In genomic region chrX:169299579-169299978, GRCm38 (mm10) we compare ENCODE assay signal across 8 mouse cellular contexts. TPM values are rescaled to one million over a fixed set of nuclear protein-coding genes. Genes with fewer than 3 reads are reported as not detected.
DNase-seq lines count a peak whose midpoint lies in the region; ATAC-seq and TF ChIP-seq lines count a peak whose summit lies in the region.
"Had no signal": no experiment of that assay in that cellular context is flagged by ENCODE, and none has a peak within 500 bp of the region (broad histone marks: within the 10 kb centered on the region; RNA-seq: fewer than 3 reads in every experiment).

No protein-coding gene starts in this region.

- H3K4me2 ChIP-seq in intestine, postnatal 0 days (replicated peaks; ENCODE audit: low read depth), result no peak overlapping the region
- H3K4me2 ChIP-seq in intestine, embryonic 16.5 days (ENCODE audit: low read depth, low read length), result no peak overlapping the region
- H3K4me2 ChIP-seq in limb, embryonic 14.5 days (replicated peaks; ENCODE audit: low read depth, low read length, severe bottlenecking), result no peak overlapping the region

- TF ChIP-seq POLR2A in MEL (IDR thresholded peaks at IDR 0.05; ENCODE audit: control insufficient read depth in 1 of 2, insufficient read depth in 1 of 2, low read depth in 1 of 2, low read length in 2 of 2, poor library complexity in 1 of 2), result no peak
- no peak for TF ChIP-seq POLR2A in limb, embryonic 14.5 days (IDR thresholded peaks at IDR 0.05; ENCODE audit: borderline replicate concordance, extremely low read depth, insufficient read depth, insufficient read length)

- H3K79me2 ChIP-seq in MEL (ENCODE audit: control insufficient read depth, insufficient read depth, low read length, poor library complexity), result no peaks in the 10 kb centered on the region

- no peak overlapping the region for H3K4me3 ChIP-seq in intestine, postnatal 0 days (ENCODE audit: low read depth, low read length)
- no peak overlapping the region for H3K4me3 ChIP-seq in intestine, embryonic 16.5 days (ENCODE audit: low read length)
- no peak overlapping the region for H3K4me3 ChIP-seq in MEL (ENCODE audit: control insufficient read depth in 1 of 2, insufficient read depth in 1 of 2, low read depth in 2 of 2, low read length in 2 of 2)
- H3K4me3 ChIP-seq in limb, embryonic 14.5 days (replicated peaks; ENCODE audit: low read length), result no peak overlapping the region
- H3K4me3 ChIP-seq: myocyte had no signal

- no peaks in the 10 kb centered on the region for H3K36me3 ChIP-seq in intestine, postnatal 0 days (ENCODE audit: control insufficient read depth, insufficient read depth)
- no peaks in the 10 kb centered on the region for H3K36me3 ChIP-seq in intestine, embryonic 16.5 days (ENCODE audit: control insufficient read depth, insufficient read depth, low read length)
- H3K36me3 ChIP-seq in MEL (ENCODE audit: control insufficient read depth in 1 of 2, insufficient read depth in 2 of 2, low read length in 2 of 2), result peaks cover 0 to 3% of the 10 kb centered on the region in 2 experiments; a peak in 3 of 4 replicates
- no peaks in the 10 kb centered on the region for H3K36me3 ChIP-seq in limb, embryonic 14.5 days (ENCODE audit: control insufficient read depth, insufficient read depth, low read length)

- no peak overlapping the region for H3K27ac ChIP-seq in intestine, postnatal 0 days (ENCODE audit: low read depth, low read length)
- H3K27ac ChIP-seq in intestine, embryonic 16.5 days (ENCODE audit: low read length), result no peak overlapping the region
- no peak overlapping the region for H3K27ac ChIP-seq in MEL (ENCODE audit: control insufficient read depth, low read depth, low read length)
- no peak overlapping the region for H3K27ac ChIP-seq in limb, embryonic 14.5 days (replicated peaks; ENCODE audit: low read depth, low read length)

- no peak for ATAC-seq in intestine, postnatal 0 days
- ATAC-seq in intestine, embryonic 16.5 days, result no peak
- ATAC-seq in limb, embryonic 14.5 days (ENCODE audit: low FRiP score, low read depth), result no peak

- no peaks in the 10 kb centered on the region for H3K9me3 ChIP-seq in intestine, postnatal 0 days (ENCODE audit: control insufficient read depth)
- H3K9me3 ChIP-seq in intestine, embryonic 16.5 days (ENCODE audit: control insufficient read depth, low read length), result no peaks in the 10 kb centered on the region
- no peaks in the 10 kb centered on the region for H3K9me3 ChIP-seq in MEL (replicated peaks; ENCODE audit: insufficient read depth, low read length)
- no peaks in the 10 kb centered on the region for H3K9me3 ChIP-seq in limb, embryonic 14.5 days (ENCODE audit: control insufficient read depth, low read length)

- DNase-seq in 3T3-L1 (ENCODE audit: low read depth, low spot score), result peak; percentile 71
- DNase-seq in MEL (ENCODE audit: low read depth, low spot score), result peak; percentile 71
- DNase-seq in limb, embryonic 14.5 days (ENCODE audit: low spot score), result peak; percentile 68
- DNase-seq in spleen, adult 18-20 months, result no peak
- DNase-seq in cerebellum, postnatal 4 days (ENCODE audit: low spot score in 2 of 2), result no peak

- H3K4me1 ChIP-seq in intestine, postnatal 0 days (replicated peaks; ENCODE audit: control insufficient read depth, insufficient read depth, low read length), result no peaks in the 10 kb centered on the region
- H3K4me1 ChIP-seq in intestine, embryonic 16.5 days (ENCODE audit: control insufficient read depth, insufficient read depth, low read length), result no peaks in the 10 kb centered on the region
- H3K4me1 ChIP-seq in MEL (ENCODE audit: control insufficient read depth in 1 of 2, insufficient read depth in 2 of 2, low read length in 2 of 2), result peaks cover 0 to 2% of the 10 kb centered on the region in 2 experiments; a peak in 2 of 4 replicates
- H3K4me1 ChIP-seq in limb, embryonic 14.5 days (ENCODE audit: control insufficient read depth, insufficient read depth, low read length), result no peaks in the 10 kb centered on the region

- TF ChIP-seq RAD21 in MEL (IDR thresholded peaks at IDR 0.05; ENCODE audit: low read depth, low read length), result peak; percentile 98

- H3K27me3 ChIP-seq in intestine, postnatal 0 days (replicated peaks; ENCODE audit: control insufficient read depth, insufficient read depth, low read length), result no peaks in the 10 kb centered on the region
- no peaks in the 10 kb centered on the region for H3K27me3 ChIP-seq in intestine, embryonic 16.5 days (replicated peaks; ENCODE audit: control insufficient read depth, insufficient read depth, low read length)
- no peaks in the 10 kb centered on the region for H3K27me3 ChIP-seq in MEL (ENCODE audit: control insufficient read depth in 1 of 2, insufficient read depth in 2 of 2, low read length in 2 of 2)
- no peaks in the 10 kb centered on the region for H3K27me3 ChIP-seq in limb, embryonic 14.5 days (ENCODE audit: control insufficient read depth, insufficient read depth, low read length)

- peak; percentile 74 for TF ChIP-seq CTCF in intestine, postnatal 0 days (IDR thresholded peaks at IDR 0.05; ENCODE audit: low read depth)
- peak; percentile 35 to 94 (median 52) for TF ChIP-seq CTCF in MEL (IDR thresholded peaks at IDR 0.05 in 2 of 3, conservative IDR thresholded peaks at IDR 0.05 in 1 of 3; ENCODE audit: control insufficient read depth in 1 of 3, insufficient read depth in 1 of 3, low read depth in 2 of 3, low read length in 3 of 3, poor library complexity in 1 of 3, severe bottlenecking in 1 of 3)

- WGBS in intestine, postnatal 0 days, result 66% methylated on average over 4 of the region's 4 CpGs
- WGBS in intestine, embryonic 16.5 days, result 69% methylated on average over 4 of the region's 4 CpGs
- WGBS in limb, embryonic 14.5 days, result 67% methylated on average over 4 of the region's 4 CpGs

- no peak for TF ChIP-seq EP300 in MEL (IDR thresholded peaks at IDR 0.05; ENCODE audit: low read depth in 1 of 2, low read length in 2 of 2)

- no peak overlapping the region for H3K9ac ChIP-seq in intestine, postnatal 0 days (ENCODE audit: low read depth, low read length)
- H3K9ac ChIP-seq in intestine, embryonic 16.5 days (ENCODE audit: low read depth, low read length), result no peak overlapping the region
- H3K9ac ChIP-seq in MEL (ENCODE audit: control insufficient read depth, low read depth, low read length, poor library complexity, severe bottlenecking), result no peak overlapping the region
- H3K9ac ChIP-seq in limb, embryonic 14.5 days (ENCODE audit: low read depth, low read length, severe bottlenecking), result no peak overlapping the region

TF ChIP-seq in MEL, 35 proteins besides CTCF, POLR2A, EP300 and RAD21:
- TF ChIP-seq POLR2AphosphoS2 (IDR thresholded peaks at IDR 0.05; ENCODE audit: low read length) (no peak), POLR2AphosphoS5 (IDR thresholded peaks at IDR 0.05; ENCODE audit: borderline replicate concordance, low read depth, low read length) (no peak), MYC (IDR thresholded peaks at IDR 0.05; ENCODE audit: low read depth, low read length) (peak; percentile 58; the same call in 1 of the 2 replicates), MAX (IDR thresholded peaks at IDR 0.05; ENCODE audit: low read length) (no peak), USF2 (IDR thresholded peaks at IDR 0.05; ENCODE audit: borderline replicate concordance in 1 of 2, insufficient read depth in 1 of 2, low read depth in 1 of 2, low read length in 2 of 2) (no peak), BHLHE40 (IDR thresholded peaks at IDR 0.05; ENCODE audit: borderline replicate concordance, low read depth, low read length) (no peak), TAL1 (IDR thresholded peaks at IDR 0.05; ENCODE audit: low read length) (no peak), ZC3H11A (IDR thresholded peaks at IDR 0.05; ENCODE audit: low read depth, low read length) (peak; percentile 99), SMC3 (IDR thresholded peaks at IDR 0.05; ENCODE audit: low read depth, low read length) (peak; percentile 99), SIN3A (IDR thresholded peaks at IDR 0.05; ENCODE audit: low read length) (peak; percentile 59), MAFK (IDR thresholded peaks at IDR 0.05; ENCODE audit: borderline replicate concordance, low read depth, low read length) (no peak)
TF ChIP-seq in MEL: peak in this region for 4.

RNA-seq across cellular contexts. Expression of gene Hccs, which starts 20.6 kb away (rescaled TPM):
- polyA plus RNA-seq in intestine, postnatal 0 days (2015; fragmentation: Nextera tagmentation; extraction: Ambion mirVana), result 37.0 and 39.9 TPM in 2 replicates
- 27.7 and 30.3 TPM in 2 replicates for polyA plus RNA-seq in intestine, embryonic 16.5 days (2015; fragmentation: Nextera tagmentation; extraction: Ambion mirVana)
- total RNA-seq in MEL (2012; rRNA removed), result 70.5 and 78.1 TPM in 2 replicates
- polyA plus RNA-seq in MEL (2012; ENCODE audit: insufficient read depth in 1 of 2, insufficient read length in 2 of 2, low read depth in 1 of 2, low replicate concordance in 2 of 2, missing spikeins in 1 of 2), result 10 to 100 TPM in 1 of 2 experiments, not detected in 1; 67.0 TPM
- polyA plus RNA-seq in limb, embryonic 14.5 days (2012; rRNA removed), result 21.4 and 21.7 TPM in 2 replicates
- 30.9 and 33.4 TPM in 2 replicates for polyA plus RNA-seq in limb, embryonic 14.5 days (2014; fragmentation: Nextera tagmentation; extraction: Ambion mirVana)

Comparison
In these comparisons a context has a peak if more than half of its experiments do, and no peak if none do; other contexts are left out.
1. DNase-seq: peak in 3T3-L1 (single experiment), MEL (single experiment) and limb, embryonic 14.5 days (single experiment); none in spleen, adult 18-20 months (0 of 2) and cerebellum, postnatal 4 days (0 of 2).